Mouse (Mus musculus) ES-E14 (cell line): ENCODE measurements around the gene Spaca9. TPM values are rescaled to one million over a fixed set of nuclear protein-coding genes. Genes with fewer than 3 reads are reported as not detected.

Experiments
- DNase-seq: peaks from one replicate; pipeline ENCODE4 v3.0.0-alpha.2; 2013; ENCODE audit warnings: low read depth, low spot score
- H3K27ac ChIP-seq: 2 replicates; pipeline ENCODE4 v1.5.1; 2012; ENCODE audit warnings: low read depth, mild to moderate bottlenecking, low read length, moderate library complexity, mixed read lengths; ENCODE audit not compliant: poor library complexity, insufficient read depth, severe bottlenecking
- H3K36me3 ChIP-seq: 2 replicates; pipeline ENCODE4 v1.6.1; 2012; ENCODE audit warnings: mild to moderate bottlenecking, low read length, moderate library complexity, mixed read lengths; ENCODE audit not compliant: control insufficient read depth, poor library complexity, insufficient read depth, severe bottlenecking
- H3K4me1 ChIP-seq, 2 experiments: fragments of 150-350 bp in 1 of 2; sonication (generic) in 1 of 2; 2 replicates each; pipeline ENCODE4 v1.6.1; 2012; ENCODE audit warnings: low read length in 2 of 2, mild to moderate bottlenecking in 1 of 2, mixed read lengths in 1 of 2; ENCODE audit not compliant: control insufficient read depth in 2 of 2, insufficient read depth in 2 of 2, poor library complexity in 1 of 2
- H3K4me3 ChIP-seq, 2 experiments: fragments of 150-350 bp in 1 of 2; sonication (generic) in 1 of 2; 2 replicates each; pipeline ENCODE4 v1.5.1; 2012; ENCODE audit warnings: low read length in 2 of 2, low read depth in 1 of 2, mild to moderate bottlenecking in 1 of 2, mixed read lengths in 1 of 2; ENCODE audit not compliant: insufficient read depth in 1 of 2, poor library complexity in 1 of 2, severe bottlenecking in 1 of 2
- H3K9ac ChIP-seq: 2 replicates; pipeline ENCODE4 v1.6.1; 2012; ENCODE audit warnings: low read depth, mild to moderate bottlenecking, low read length, mixed read lengths; ENCODE audit not compliant: poor library complexity, insufficient read depth, severe bottlenecking
- H3K9me3 ChIP-seq: fragments of 150-350 bp; sonication (generic); 2 replicates; pipeline ENCODE4 v1.6.1; 2012; ENCODE audit warnings: low read depth, mild to moderate bottlenecking, low read length; ENCODE audit not compliant: control insufficient read depth, insufficient read depth
- CHD2 ChIP-seq: IDR thresholded peaks from 2 replicates; pipeline ENCODE4 v1.6.1; 2014; ENCODE audit warnings: mild to moderate bottlenecking, low read depth, low read length, inconsistent platforms
- HCFC1 ChIP-seq: IDR thresholded peaks from 2 replicates; pipeline ENCODE4 v1.6.1; 2012; ENCODE audit warnings: low read length, inconsistent platforms, borderline replicate concordance; ENCODE audit not compliant: insufficient read depth
- MAFK ChIP-seq: IDR thresholded peaks from 2 replicates; pipeline ENCODE4 v1.6.1; 2014; ENCODE audit warnings: mild to moderate bottlenecking, low read depth, low read length, inconsistent platforms; ENCODE audit not compliant: insufficient read depth
- ZC3H11A ChIP-seq: IDR thresholded peaks from 2 replicates; pipeline ENCODE4 v1.6.1; 2012; ENCODE audit warnings: low read depth, mild to moderate bottlenecking, inconsistent platforms, low read length, borderline replicate concordance
- ZNF384 ChIP-seq: IDR thresholded peaks from 2 replicates; pipeline ENCODE4 v1.6.1; 2012; ENCODE audit warnings: low read depth, low read length, inconsistent platforms
- in situ Hi-C, 2 experiments: fragments of 600-800 bp; cut with MboI; formaldehyde crosslinking; loops; one replicate each; pipeline ENCODE4 v1.15.1; 2025; ENCODE audit warnings: low sequenced_read_pairs in 2 of 2, inconsistent platforms in 1 of 2; ENCODE audit not compliant: unreplicated experiment in 2 of 2
- total RNA-seq: library from RNA; depleted of rRNA; stranded (reverse); fragments of 300-350 nt; gene quantifications from 2 replicates; pipeline ENCODE4 v1.2.3, GENCODE M21; 2012

Spaca9 gene
- total RNA-seq, 1 experiment = not detected

GRCm38 (mm10) chr2:28722419-28722818 lies 22.9 kb upstream of the Spaca9 start:
- Histone ChIP-seq H3K4me3 (no peak overlapping the region), H3K9me3 (no peaks in the 10 kb centered on the region)
- in situ Hi-C loops = no loop called here

GRCm38 (mm10) chr2:28713036-28713435 lies 13.5 kb upstream of the Spaca9 start:
- Histone ChIP-seq H3K4me3 (no peak overlapping the region), H3K9me3 (no peaks in the 10 kb centered on the region), H3K9ac (no peak overlapping the region), H3K36me3 (no peaks in the 10 kb centered on the region), H3K27ac (no peak overlapping the region), H3K4me1 (no peaks in the 10 kb centered on the region; a peak in 1 of 4 replicates)
- DNase-seq = no peak
- TF ChIP-seq MAFK (no peak), ZNF384 (no peak), CHD2 (no peak), ZC3H11A (no peak), HCFC1 (no peak)
- in situ Hi-C loops = no loop called here

More at GRCm38 (mm10) chr2:28722419-28722818, 22.9 kb upstream of the Spaca9 start:
- no peak for DNase-seq
- TF ChIP-seq HCFC1 = no peak
- TF ChIP-seq MAFK = no peak
- no peak for TF ChIP-seq ZC3H11A
- TF ChIP-seq ZNF384 = no peak
- TF ChIP-seq CHD2 = no peak
- no peak overlapping the region for H3K9ac ChIP-seq
- H3K27ac ChIP-seq = no peak overlapping the region
- H3K36me3 ChIP-seq = no peaks in the 10 kb centered on the region
- no peaks in the 10 kb centered on the region for H3K4me1 ChIP-seq

- TF ChIP-seq CHD2 = no peak
- no peak for TF ChIP-seq ZNF384
- TF ChIP-seq HCFC1 = no peak
- no peak for TF ChIP-seq ZC3H11A
- TF ChIP-seq MAFK = no peak
- Histone ChIP-seq H3K4me3 (no peak overlapping the region), H3K27ac (no peak overlapping the region), H3K36me3 (no peaks in the 10 kb centered on the region), H3K9me3 (no peaks in the 10 kb centered on the region), H3K9ac (no peak overlapping the region), H3K4me1 (no peaks in the 10 kb centered on the region)
- DNase-seq = no peak
- in situ Hi-C loops = no loop called here
Measured at GRCm38 (mm10) chr2:28706787-28707186, 7.3 kb upstream of the Spaca9 start.

GRCm38 (mm10) chr2:28706106-28706636 lies 6.6 kb upstream of the Spaca9 start:
- Histone ChIP-seq H3K36me3 (no peaks in the 10 kb centered on the region), H3K4me1 (no peaks in the 10 kb centered on the region), H3K9me3 (no peaks in the 10 kb centered on the region), H3K4me3 (no peak overlapping the region), H3K27ac (no peak overlapping the region), H3K9ac (no peak overlapping the region)
- no peak for TF ChIP-seq CHD2
- no peak for TF ChIP-seq MAFK
- no peak for TF ChIP-seq ZC3H11A
- TF ChIP-seq ZNF384 = no peak
- no peak for TF ChIP-seq HCFC1
- DNase-seq = no peak
- in situ Hi-C loops = no loop called here
